Mouse (Mus musculus) myocyte (in vitro differentiated cells): Measurements from ENCODE around the gene Lrrc4.

Experiments
- MYOD1 ChIP-seq, 3 experiments: IDR thresholded peaks; one replicate each; pipeline ENCODE4 v1.6.1; 2011; ENCODE audit warnings: control low read depth in 2 of 3, low read depth in 2 of 3, mild to moderate bottlenecking in 2 of 3, moderate library complexity in 1 of 3; ENCODE audit not compliant: insufficient read length in 2 of 3, control insufficient read depth in 1 of 3
- MYOG ChIP-seq, 3 experiments: IDR thresholded peaks; one replicate each; pipeline ENCODE4 v1.6.1; 2011; ENCODE audit warnings: control low read depth in 2 of 3, low read depth in 2 of 3, mild to moderate bottlenecking in 2 of 3; ENCODE audit not compliant: insufficient read length in 2 of 3, control insufficient read depth in 1 of 3, insufficient read depth in 1 of 3
- POLR2A ChIP-seq: IDR thresholded peaks from one replicate; pipeline ENCODE4 v1.6.1; 2011; ENCODE audit warnings: low read depth, mild to moderate bottlenecking, control low read depth, moderate library complexity; ENCODE audit not compliant: insufficient read length
- TCF12 ChIP-seq: IDR thresholded peaks from one replicate; pipeline ENCODE4 v1.6.1; 2011; ENCODE audit warnings: mild to moderate bottlenecking, control low read depth; ENCODE audit not compliant: poor library complexity, insufficient read depth, severe bottlenecking
- USF1 ChIP-seq: IDR thresholded peaks from one replicate; pipeline ENCODE4 v1.6.1; 2011; ENCODE audit warnings: low read depth, mild to moderate bottlenecking, control low read depth, moderate library complexity

DNA sequence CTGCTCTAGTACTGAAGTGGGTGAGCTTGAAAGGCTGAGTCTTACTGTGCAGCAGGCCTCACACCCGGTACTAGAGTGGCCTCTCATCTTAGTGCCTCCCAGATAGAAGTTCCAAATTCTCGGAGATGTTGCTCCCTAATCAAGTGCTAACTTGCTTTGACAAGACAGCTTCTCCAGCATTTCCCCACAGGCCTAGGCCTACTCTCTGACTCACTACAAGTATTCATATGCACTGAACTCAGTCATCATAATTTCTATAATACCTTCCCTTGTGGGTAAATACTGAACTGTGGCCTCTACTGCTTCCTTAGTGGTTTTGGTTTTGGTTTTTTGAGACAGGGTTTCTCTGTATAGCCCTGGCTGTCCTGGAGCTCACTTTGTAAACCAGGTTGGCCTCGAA is 8.2 kb downstream of the Lrrc4 start:
- TF ChIP-seq USF1 (no peak), POLR2A (no peak), MYOG (IDR thresholded peaks at IDR 0.05; ENCODE audit: control insufficient read depth in 1 of 3, insufficient read depth in 1 of 3, insufficient read length in 2 of 3, low read depth in 2 of 3) (no peak), MYOD1 (IDR thresholded peaks at IDR 0.05; ENCODE audit: control insufficient read depth in 1 of 3, insufficient read length in 2 of 3, low read depth in 2 of 3) (no peak), TCF12 (no peak)
